In genomic region chr10:3556538-3556937, GRCm38 (mm10) we compare ENCODE assay signal across 25 mouse cellular contexts. TPM values are rescaled to one million over a fixed set of nuclear protein-coding genes. Genes with fewer than 3 reads are reported as not detected.
A peak's percentile ranks its signal among the peaks of the same experiment; 100 is the strongest.
DNase-seq lines count a peak whose midpoint lies in the region; ATAC-seq and TF ChIP-seq lines count a peak whose summit lies in the region.
"Had no signal": no experiment of that assay in that cellular context is flagged by ENCODE, and none has a peak within 500 bp of the region (broad histone marks: within the 10 kb centered on the region; RNA-seq: fewer than 3 reads in every experiment).

No protein-coding gene starts in this region.

- no peak overlapping the region for H3K27ac ChIP-seq in kidney, embryonic 15.5 days
- H3K27ac ChIP-seq in lung, embryonic 14.5 days (ENCODE audit: low read depth): no peak overlapping the region
- H3K27ac ChIP-seq in lung, embryonic 16.5 days (ENCODE audit: low read length): no peak overlapping the region
- H3K27ac ChIP-seq in lung, postnatal 0 days (ENCODE audit: low read length): no peak overlapping the region
- peak overlapping the region; percentile 34; the same call in 1 of the 2 replicates for H3K27ac ChIP-seq in stomach, embryonic 16.5 days (ENCODE audit: low read length)
- H3K27ac ChIP-seq: embryonic facial prominence, embryonic 10.5 days; embryonic facial prominence, embryonic 12.5 days; forebrain, embryonic 13.5 days had no signal

- TF ChIP-seq EP300 in lung, postnatal 0 days (IDR thresholded peaks at IDR 0.05): no peak

- 0 out of 2 replicates have a peak, but pooled peaks have one; percentile 25 for ATAC-seq in kidney, embryonic 15.5 days (replicated peaks; ENCODE audit: low FRiP score)
- no peak for ATAC-seq in lung, embryonic 14.5 days (ENCODE audit: insufficient read depth)
- peak; percentile 91 for ATAC-seq in lung, embryonic 16.5 days (ENCODE audit: low read depth)
- ATAC-seq in lung, postnatal 0 days: no peak
- ATAC-seq in stomach, embryonic 16.5 days (ENCODE audit: insufficient read depth, low FRiP score): peak; percentile 64; the same call in 1 of the 2 replicates
- ATAC-seq: activated CD4-positive, CD25-positive, alpha-beta regulatory T cell, adult 4 months; CD4-positive, CD25-positive, alpha-beta regulatory T cell, adult 4 months; forebrain, embryonic 13.5 days; Patski had no signal

- no peak overlapping the region for H3K4me3 ChIP-seq in kidney, embryonic 15.5 days (replicated peaks)
- no peak overlapping the region for H3K4me3 ChIP-seq in lung, embryonic 14.5 days (ENCODE audit: low read depth, low read length)
- H3K4me3 ChIP-seq in lung, embryonic 16.5 days (ENCODE audit: low read length): no peak overlapping the region
- H3K4me3 ChIP-seq in lung, postnatal 0 days (ENCODE audit: low read depth, low read length): no peak overlapping the region
- H3K4me3 ChIP-seq in stomach, embryonic 16.5 days (replicated peaks; ENCODE audit: low read length): no peak overlapping the region
- H3K4me3 ChIP-seq: embryonic facial prominence, embryonic 10.5 days; embryonic facial prominence, embryonic 12.5 days; forebrain, embryonic 13.5 days had no signal

- no peak for DNase-seq in kidney, postnatal 14 days
- peak; percentile 25 for DNase-seq in lung, embryonic 14.5 days
- DNase-seq in lung, postnatal 14 days: no peak
- DNase-seq in lung, postnatal 0 days (ENCODE audit: low spot score): no peak
- DNase-seq: adrenal gland, adult 8-10 months; adrenal gland, postnatal 14 days; adrenal gland, postnatal 36 days; B cell, adult 2 months; cerebellum, adult 11-12 months; cerebellum, adult 2 months; cerebellum, adult 9-10 months; cerebellum, postnatal 10 days; cerebellum, postnatal 25 days had no signal

- H3K4me1 ChIP-seq in kidney, embryonic 15.5 days: no peaks in the 10 kb centered on the region
- H3K4me1 ChIP-seq in lung, embryonic 14.5 days (ENCODE audit: insufficient read depth): no peaks in the 10 kb centered on the region
- no peaks in the 10 kb centered on the region for H3K4me1 ChIP-seq in lung, embryonic 16.5 days (replicated peaks; ENCODE audit: control insufficient read depth, insufficient read depth, low read length)
- H3K4me1 ChIP-seq in lung, postnatal 0 days (ENCODE audit: insufficient read depth, low read depth, low read length): no peaks in the 10 kb centered on the region
- H3K4me1 ChIP-seq in stomach, embryonic 16.5 days (ENCODE audit: control insufficient read depth, insufficient read depth, low read length): no peaks in the 10 kb centered on the region
- H3K4me1 ChIP-seq: embryonic facial prominence, embryonic 10.5 days; embryonic facial prominence, embryonic 12.5 days; forebrain, embryonic 13.5 days had no signal

- H3K27me3 ChIP-seq in kidney, embryonic 15.5 days: no peaks in the 10 kb centered on the region
- no peaks in the 10 kb centered on the region for H3K27me3 ChIP-seq in lung, embryonic 14.5 days (ENCODE audit: insufficient read depth, low read length)
- no peaks in the 10 kb centered on the region for H3K27me3 ChIP-seq in lung, embryonic 16.5 days (ENCODE audit: control insufficient read depth, insufficient read depth, low read depth, low read length)
- H3K27me3 ChIP-seq in lung, postnatal 0 days (replicated peaks; ENCODE audit: insufficient read depth, low read length): no peaks in the 10 kb centered on the region
- H3K27me3 ChIP-seq in stomach, embryonic 16.5 days (ENCODE audit: control insufficient read depth, insufficient read depth, low read length): no peaks in the 10 kb centered on the region
- H3K27me3 ChIP-seq: CH12.LX; embryonic facial prominence, embryonic 12.5 days; forebrain, embryonic 13.5 days had no signal

- no peak overlapping the region for H3K9ac ChIP-seq in kidney, embryonic 15.5 days
- H3K9ac ChIP-seq in lung, embryonic 14.5 days: no peak overlapping the region
- H3K9ac ChIP-seq in lung, embryonic 16.5 days (ENCODE audit: low read length): no peak overlapping the region
- no peak overlapping the region for H3K9ac ChIP-seq in lung, postnatal 0 days (replicated peaks; ENCODE audit: low read depth)
- H3K9ac ChIP-seq in stomach, embryonic 16.5 days (ENCODE audit: low read length): no peak overlapping the region
- H3K9ac ChIP-seq: embryonic facial prominence, embryonic 12.5 days; forebrain, embryonic 13.5 days had no signal

- no peaks in the 10 kb centered on the region for H3K36me3 ChIP-seq in kidney, embryonic 15.5 days
- no peaks in the 10 kb centered on the region for H3K36me3 ChIP-seq in lung, embryonic 14.5 days (ENCODE audit: insufficient read depth)
- H3K36me3 ChIP-seq in lung, embryonic 16.5 days (ENCODE audit: control insufficient read depth, insufficient read depth, low read length): no peaks in the 10 kb centered on the region
- no peaks in the 10 kb centered on the region for H3K36me3 ChIP-seq in lung, postnatal 0 days (ENCODE audit: insufficient read depth, low read length)
- H3K36me3 ChIP-seq in stomach, embryonic 16.5 days (ENCODE audit: control insufficient read depth, insufficient read depth, low read length): no peaks in the 10 kb centered on the region
- H3K36me3 ChIP-seq: embryonic facial prominence, embryonic 10.5 days; embryonic facial prominence, embryonic 12.5 days; G1E had no signal

- no peak overlapping the region for H3K4me2 ChIP-seq in kidney, embryonic 15.5 days
- no peak overlapping the region for H3K4me2 ChIP-seq in lung, embryonic 14.5 days
- no peak overlapping the region for H3K4me2 ChIP-seq in lung, embryonic 16.5 days (ENCODE audit: low read depth, low read length)
- H3K4me2 ChIP-seq in lung, postnatal 0 days (replicated peaks; ENCODE audit: low read depth, low read length): no peak overlapping the region
- H3K4me2 ChIP-seq in stomach, embryonic 16.5 days (ENCODE audit: low read depth, low read length): no peak overlapping the region
- H3K4me2 ChIP-seq: embryonic facial prominence, embryonic 12.5 days; forebrain, embryonic 13.5 days had no signal

- TF ChIP-seq CTCF in lung, embryonic 14.5 days (IDR thresholded peaks at IDR 0.05; ENCODE audit: low read depth): no peak
- no peak for TF ChIP-seq CTCF in lung, postnatal 0 days (IDR thresholded peaks at IDR 0.05)

- WGBS in kidney, embryonic 15.5 days: 63% methylated on average over 3 of the region's 3 CpGs
- 65% methylated on average over 3 of the region's 3 CpGs for WGBS in lung, embryonic 14.5 days
- WGBS in lung, embryonic 16.5 days: 46% methylated on average over 3 of the region's 3 CpGs
- 60% methylated on average over 3 of the region's 3 CpGs for WGBS in lung, postnatal 0 days
- 65% methylated on average over 3 of the region's 3 CpGs for WGBS in stomach, embryonic 16.5 days

- H3K9me3 ChIP-seq in kidney, embryonic 15.5 days (replicated peaks): no peaks in the 10 kb centered on the region
- no peaks in the 10 kb centered on the region for H3K9me3 ChIP-seq in lung, embryonic 14.5 days (ENCODE audit: low read depth, low read length)
- H3K9me3 ChIP-seq in lung, embryonic 16.5 days (ENCODE audit: control insufficient read depth, low read length): no peaks in the 10 kb centered on the region
- H3K9me3 ChIP-seq in lung, postnatal 0 days (ENCODE audit: low read length): no peaks in the 10 kb centered on the region
- no peaks in the 10 kb centered on the region for H3K9me3 ChIP-seq in stomach, embryonic 16.5 days (replicated peaks; ENCODE audit: control insufficient read depth, low read length)
- H3K9me3 ChIP-seq: embryonic facial prominence, embryonic 12.5 days; forebrain, embryonic 13.5 days; G1E had no signal

RNA-seq across cellular contexts. Expression of gene Iyd, which starts 16.5 kb away (rescaled TPM):
- polyA plus RNA-seq in kidney, embryonic 15.5 days (2015; fragmentation: Nextera tagmentation; extraction: Ambion mirVana): 5.1 and 5.2 TPM in 2 replicates
- polyA plus RNA-seq in lung, embryonic 14.5 days (2014; fragmentation: Nextera tagmentation; extraction: Ambion mirVana): 0.67 and 0.85 TPM in 2 replicates
- 2.2 and 4.4 TPM in 2 replicates for polyA plus RNA-seq in lung, embryonic 16.5 days (2015; fragmentation: Nextera tagmentation; extraction: Ambion mirVana)
- polyA plus RNA-seq in lung, postnatal 0 days (2015; fragmentation: Nextera tagmentation; extraction: Ambion mirVana): 4.6 and 5.3 TPM in 2 replicates
- 14.3 and 15.9 TPM in 2 replicates for polyA plus RNA-seq in stomach, embryonic 16.5 days (2015; fragmentation: Nextera tagmentation; extraction: Ambion mirVana)
- polyA plus RNA-seq: activated CD4-positive, CD25-positive, alpha-beta regulatory T cell, adult 4 months; CD4-positive, CD25-positive, alpha-beta regulatory T cell, adult 4 months; embryonic facial prominence, embryonic 10.5 days; forebrain, embryonic 11.5 days; G1E; Patski had no signal

Comparison
In these comparisons a context has a peak if more than half of its experiments do, and no peak if none do; other contexts are left out.
1. ATAC-seq: peak in kidney, embryonic 15.5 days (single experiment), lung, embryonic 16.5 days (single experiment) and stomach, embryonic 16.5 days (single experiment); none in lung, embryonic 14.5 days (single experiment) and lung, postnatal 0 days (single experiment).